Mouse (Mus musculus) erythroblast, adult 5-6 weeks (primary cell): ENCODE results near the gene Caskin1. TPM values are rescaled to one million over a fixed set of nuclear protein-coding genes. Genes with fewer than 3 reads are reported as not detected.
"Not testable (repeated sequence)": the region's sequence is repeated elsewhere in the genome, so short reads cannot be mapped to it uniquely, and the experiment has no call there.

Experiments
- ATAC-seq: replicated peaks from 2 replicates; pipeline ENCODE4 v1.8.0; 2016; ENCODE audit warnings: moderate number of reproducible peaks, mild to moderate bottlenecking, moderate TSS enrichment, inconsistent platforms; ENCODE audit not compliant: poor library complexity, low FRiP score, severe bottlenecking
- total RNA-seq, 2 experiments: library from RNA; stranded (forward) in 1 of 2; stranded (reverse) in 1 of 2; fragments of 150-400 nt in 1 of 2; fragments of 200-764, 138-1000 nt in 1 of 2; gene quantifications; 2 replicates each; pipeline versions ENCODE4 v1.2.3 to v1.2.4; 2015 to 2017; ENCODE audit warnings: low replicate concordance in 2 of 2

Caskin1 gene
- total RNA-seq (2015; ENCODE audit: low replicate concordance): not detected in 2 replicates
- total RNA-seq (2017; ENCODE audit: low replicate concordance): not detected in 2 replicates

DNA sequence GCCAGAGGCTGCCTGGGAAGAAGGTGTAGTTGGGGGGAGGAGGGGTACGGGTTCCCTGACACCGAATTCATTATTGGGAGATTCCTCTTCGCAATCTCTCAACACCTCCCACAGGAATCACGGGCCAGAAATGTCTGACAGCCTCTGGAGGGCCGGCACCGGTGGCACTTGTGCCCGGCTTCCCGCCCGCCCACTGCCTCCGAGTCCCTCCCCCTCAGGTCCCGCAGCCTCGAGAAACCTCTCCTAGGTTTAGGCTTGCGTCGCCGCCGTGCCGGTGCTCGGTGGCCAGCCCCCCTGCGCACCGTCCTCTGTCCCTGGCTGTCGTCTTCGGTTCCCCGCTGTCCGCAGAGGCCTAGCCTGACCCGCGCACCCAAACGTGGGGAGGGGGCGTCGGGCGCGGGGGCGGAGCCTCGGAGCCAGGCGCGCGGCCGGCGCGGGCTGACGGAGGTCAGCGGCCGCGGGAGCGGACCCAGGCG, at the start of gene Caskin1:
Gene Caskin1 (plus strand): TSS at position 416 of the 476 bp plus-strand sequence.
- ATAC-seq: no peak

DNA sequence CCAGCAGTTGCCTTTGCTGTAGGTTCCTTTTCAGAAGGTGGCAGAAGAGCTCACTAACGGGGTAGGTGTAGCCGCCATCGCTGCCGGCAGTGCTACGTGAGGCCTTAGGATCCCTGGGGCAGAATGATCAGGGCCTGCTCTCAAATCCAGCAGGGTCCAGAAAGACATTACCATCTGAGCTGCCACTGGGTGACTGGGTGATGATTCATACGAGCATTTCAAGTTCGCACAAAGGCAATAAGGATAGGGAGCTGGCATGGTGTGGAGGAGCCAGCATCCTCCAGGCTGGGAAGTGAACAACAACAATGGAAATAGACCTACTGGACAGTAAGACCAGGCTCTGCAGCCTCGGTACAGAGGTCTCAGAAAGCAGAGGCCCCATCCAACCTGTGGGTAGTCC, 48.0 kb upstream of the Caskin1 start:
- no peak for ATAC-seq

DNA sequence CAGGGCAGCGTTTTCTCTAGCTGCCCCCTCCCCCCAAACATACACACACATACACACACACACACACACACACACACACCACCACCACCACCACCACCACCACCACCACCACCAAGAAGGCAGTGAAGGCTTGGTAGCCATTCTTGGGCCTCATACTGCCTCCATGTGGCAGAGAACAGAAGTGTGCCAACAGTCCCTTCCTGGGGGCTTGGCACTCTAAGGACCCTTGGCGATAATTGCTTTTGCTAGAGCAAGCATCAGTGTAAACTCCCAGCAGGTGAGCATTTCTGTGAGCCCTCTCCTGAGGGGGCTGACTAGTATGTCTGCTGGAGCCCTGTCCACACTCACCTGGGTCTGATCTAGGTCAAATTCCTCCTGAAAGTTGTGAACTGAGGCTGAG, 47.3 kb upstream of the Caskin1 start:
- ATAC-seq: no peak

DNA sequence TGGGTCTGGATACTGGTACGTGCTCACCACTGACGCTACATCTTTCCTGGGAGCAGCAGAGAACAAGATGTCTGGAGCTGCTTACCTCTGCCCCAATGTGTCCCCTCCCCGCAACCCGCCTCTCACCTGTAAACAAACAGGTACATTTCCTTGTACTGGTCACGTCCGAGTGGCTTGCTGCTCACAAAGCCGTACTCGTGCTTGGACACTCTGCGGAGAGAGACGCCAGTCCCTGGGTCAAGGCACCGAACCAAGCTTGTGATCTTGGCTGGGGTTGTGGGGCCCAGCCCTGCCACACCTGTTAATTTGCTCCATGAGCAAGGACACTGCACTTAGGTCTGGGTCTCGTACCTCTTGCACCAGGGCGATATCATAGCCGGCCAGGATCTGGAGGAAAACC, 46.3 kb upstream of the Caskin1 start:
- no peak for ATAC-seq

DNA sequence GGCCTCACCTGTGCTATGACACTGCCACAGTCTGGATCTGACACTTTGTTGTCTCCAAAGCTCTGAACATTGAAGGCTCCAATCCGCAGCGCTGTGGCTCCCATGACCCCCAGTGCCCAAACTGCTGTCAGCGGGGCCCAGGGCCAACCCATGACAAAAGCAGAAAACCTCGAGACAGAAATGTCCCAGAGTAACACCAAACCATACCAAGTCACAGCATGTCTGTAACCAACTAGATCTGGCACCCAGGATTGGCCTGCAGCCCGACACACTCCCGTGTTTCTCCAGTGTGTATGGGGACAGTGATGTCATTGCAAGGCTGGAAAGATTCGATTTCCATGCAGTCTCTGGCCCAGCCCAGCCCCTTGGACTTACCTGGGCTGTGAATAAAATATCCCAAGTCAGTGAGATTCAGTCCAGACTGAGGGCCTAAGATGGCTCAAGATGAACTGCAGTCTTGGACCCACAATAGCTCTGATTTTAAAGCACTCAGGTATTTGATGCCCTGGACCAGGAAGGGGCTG, 45.7 kb upstream of the Caskin1 start, which contains the start of gene Dnase1l2:
Gene Dnase1l2 (minus strand): TSS at position 474 of the 524 bp plus-strand sequence.
- no peak for ATAC-seq

DNA sequence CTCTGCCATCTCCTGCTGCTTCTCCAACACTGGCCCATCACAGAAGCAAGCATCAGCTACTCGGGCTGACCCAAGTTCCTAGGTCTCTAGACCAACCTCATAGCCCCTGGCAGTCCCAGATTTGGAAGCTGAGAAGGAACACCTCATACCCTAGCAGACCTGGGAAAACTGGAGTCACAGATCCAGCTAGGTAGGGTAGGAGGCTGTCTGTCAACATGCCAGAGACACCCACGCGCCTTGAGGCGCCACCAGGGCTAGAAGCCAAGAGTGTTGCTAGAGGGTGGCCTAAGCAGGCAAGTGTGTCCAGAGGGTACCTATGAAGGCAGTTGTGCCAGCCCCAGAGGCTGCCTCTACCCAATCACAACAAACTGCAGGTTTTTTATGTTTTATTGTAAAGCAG, 45.0 kb upstream of the Caskin1 start:
- no peak for ATAC-seq

DNA sequence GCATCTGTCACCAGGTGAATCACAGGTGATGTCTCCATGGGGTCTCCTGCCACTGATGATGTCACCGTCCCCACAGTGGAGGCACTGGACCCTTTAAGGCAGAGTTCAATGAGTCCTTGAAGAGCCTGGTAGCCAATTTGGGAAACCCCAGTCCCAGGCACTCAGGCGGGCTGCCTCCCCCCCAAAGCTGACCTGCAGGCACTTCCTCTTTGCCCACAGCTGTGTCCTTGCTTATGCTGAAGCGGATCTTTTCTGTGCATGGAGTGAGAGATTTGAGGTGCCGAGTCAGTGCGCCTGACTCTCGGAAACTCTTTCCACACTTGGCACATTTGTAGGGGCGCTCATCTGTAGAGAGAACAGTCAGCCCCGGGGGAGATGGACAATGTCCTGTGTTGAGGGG, 41.8 kb upstream of the Caskin1 start:
- no peak for ATAC-seq

DNA sequence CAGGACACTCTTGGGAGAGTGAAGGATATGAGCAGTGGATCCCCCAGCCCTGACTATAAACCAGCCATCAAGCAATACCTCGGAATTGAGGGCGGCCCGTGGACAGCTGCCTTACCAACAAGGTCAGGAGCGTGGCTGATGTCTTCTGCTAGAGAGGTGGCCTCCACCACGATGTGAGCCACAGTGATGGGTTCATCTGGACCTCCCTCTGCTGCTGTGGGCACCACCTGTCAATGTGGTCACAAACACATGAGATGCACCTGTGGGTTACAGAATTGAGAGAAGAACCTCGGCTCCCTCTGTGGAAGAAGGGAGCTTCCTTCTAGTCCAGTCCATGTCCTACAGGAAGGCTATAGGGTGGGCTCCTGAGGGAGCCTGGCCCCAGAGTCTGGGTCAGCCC, 38.9 kb upstream of the Caskin1 start:
- no peak for ATAC-seq

DNA sequence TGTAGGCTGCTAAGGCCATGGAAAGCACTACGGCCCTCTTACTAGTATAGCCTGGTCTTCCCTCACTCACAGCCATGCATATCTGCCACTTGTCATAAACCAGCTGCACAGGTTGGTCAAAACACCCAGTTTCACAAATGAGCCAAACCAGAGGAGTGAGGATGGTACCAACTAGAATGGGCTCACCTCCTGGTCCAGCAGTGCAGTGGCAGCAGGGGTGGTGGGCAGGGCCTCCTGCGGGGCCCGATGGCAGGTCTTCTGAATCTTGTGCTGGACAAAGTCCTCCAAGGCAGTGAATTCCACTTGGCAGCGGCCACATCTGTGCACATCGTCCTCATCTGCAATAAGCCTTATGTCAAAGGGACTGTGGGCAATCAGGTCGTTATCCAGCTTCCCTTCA, 37.2 kb upstream of the Caskin1 start:
- ATAC-seq: no peak

DNA sequence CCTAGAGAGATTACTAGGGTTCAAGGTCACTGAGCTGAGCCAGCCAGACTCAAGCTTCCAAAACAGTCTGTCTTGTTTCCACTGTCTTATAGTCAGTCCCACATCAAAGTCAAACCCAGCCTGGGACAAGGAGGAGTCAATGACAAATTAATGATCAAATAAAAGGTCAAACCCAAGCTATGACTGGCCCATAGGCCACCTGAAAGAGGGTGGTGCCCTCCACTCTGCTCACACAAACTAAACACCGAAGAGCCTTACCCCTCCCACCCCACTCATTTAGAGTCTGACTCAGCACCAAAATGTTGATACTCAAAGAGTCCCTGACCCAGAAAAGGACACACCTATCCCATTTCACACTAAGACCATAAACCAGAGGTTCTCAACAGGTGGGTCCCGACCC, 35.0 kb upstream of the Caskin1 start:
- 0 out of 2 replicates have a peak, but pooled peaks have one; percentile 12 for ATAC-seq

DNA sequence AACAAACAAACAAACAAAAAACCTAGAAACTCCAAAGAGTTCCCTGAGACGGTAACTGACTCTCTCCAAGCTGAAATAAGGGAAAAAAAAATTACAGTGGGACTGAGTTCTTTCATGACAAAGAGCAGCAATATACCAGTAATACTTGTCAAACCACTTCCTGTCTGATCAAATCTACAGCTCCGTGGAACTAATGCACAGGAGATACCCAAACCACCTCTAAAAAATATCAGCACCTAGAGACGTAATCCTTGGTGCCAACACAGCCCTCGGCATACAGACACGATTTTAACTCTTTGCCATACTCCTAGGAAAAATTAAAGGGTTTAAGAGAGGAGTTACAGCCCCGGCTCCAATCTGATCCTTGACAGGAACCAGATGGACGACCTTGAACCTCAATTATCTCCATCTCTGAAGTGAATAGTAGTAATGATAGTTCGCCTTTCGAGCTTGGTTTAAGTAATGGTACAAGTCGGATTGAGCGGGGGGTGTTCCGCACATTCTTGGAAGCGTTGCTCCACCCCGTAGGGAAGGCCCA, 34.1 kb upstream of the Caskin1 start:
- peak; percentile 9; the same call in 1 of the 2 replicates for ATAC-seq

DNA sequence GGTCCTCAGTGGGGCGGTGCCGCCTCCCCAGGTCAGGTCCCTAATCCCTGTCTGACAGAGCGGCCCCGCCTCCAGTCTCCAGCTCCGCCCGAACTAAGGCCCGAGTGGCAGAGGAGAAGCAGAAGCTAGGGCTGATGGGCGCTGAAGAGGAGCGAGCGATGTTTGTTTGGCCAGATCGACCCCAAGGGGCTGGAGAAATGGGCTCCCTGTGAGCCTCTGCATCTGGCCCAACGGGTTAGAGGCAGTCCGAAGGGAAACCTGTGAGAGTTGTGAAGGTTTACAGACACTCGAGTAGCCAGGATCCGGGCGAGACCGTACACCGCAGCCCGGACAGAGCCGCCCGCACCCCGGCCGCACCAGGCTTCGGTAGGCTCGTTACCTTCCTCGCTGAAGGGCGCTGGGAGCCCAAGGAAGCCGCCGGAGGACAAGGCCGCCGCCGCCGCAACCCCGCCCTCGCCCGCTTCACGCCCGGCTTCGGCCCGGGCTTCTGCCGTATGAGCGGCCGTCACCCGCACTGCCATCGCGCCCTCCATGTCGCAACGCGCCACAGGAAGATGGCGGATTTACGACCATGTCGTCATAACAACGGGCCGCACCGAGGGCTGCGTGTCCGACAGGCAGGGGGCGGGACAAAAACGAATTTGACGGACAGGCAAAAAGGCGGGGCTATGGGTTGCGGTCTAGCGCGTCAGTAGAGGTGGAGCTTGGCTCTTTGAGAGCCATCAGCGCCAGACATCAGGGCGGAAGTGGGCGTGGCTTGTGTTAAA, 33.5 kb upstream of the Caskin1 start:
- ATAC-seq: peak; percentile 93

DNA sequence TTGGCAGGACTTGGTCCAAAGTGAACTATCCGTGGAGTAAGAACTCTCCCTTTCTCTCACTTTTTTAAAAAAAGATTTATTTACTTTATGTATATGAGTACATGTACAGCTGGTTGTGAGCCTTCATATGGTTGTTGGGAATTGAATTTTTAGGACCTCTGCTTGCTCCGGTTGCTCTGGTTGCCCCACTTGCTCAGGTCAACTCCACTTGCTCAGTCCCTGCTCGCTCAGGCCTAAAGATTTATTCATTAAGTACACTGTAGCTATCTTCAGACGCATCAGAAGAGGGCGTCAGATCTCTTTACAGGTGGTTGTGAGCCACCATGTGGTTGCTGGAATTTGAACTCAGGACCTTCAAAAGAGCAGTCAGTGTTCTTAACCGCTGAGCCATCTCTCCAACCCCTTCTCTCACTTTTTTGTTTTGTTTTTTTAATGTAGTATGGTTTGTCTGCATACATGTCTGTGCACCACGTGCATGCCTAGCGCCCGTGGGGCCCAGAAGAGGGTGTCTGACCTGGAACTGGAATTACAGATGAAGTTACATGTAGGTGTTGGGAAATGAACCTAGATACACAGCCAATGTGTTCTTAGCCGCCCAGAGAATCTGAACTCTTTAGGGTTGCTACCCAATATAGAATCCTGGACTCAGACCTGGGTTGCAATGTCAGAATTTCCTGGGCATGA, 32.7 kb upstream of the Caskin1 start:
- ATAC-seq: not testable (repeated sequence)

DNA sequence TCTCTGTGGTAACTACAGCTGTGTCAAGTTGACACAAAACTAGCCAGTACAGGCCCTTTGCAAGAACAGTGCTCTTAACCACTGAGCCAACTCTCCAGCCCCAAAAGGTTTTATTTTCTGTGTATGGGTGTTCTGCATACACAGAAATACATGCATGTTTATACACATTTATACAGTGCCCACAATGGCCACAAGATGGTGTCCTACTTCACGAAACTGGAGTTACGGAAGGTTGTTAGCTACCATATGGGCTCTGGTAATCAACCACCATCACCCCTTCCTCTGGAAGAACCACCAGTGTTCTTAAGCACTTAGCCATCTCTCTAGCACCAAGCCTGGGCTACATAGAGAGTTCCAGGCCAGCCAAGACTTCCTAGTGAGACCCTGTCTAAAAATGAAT, 26.8 kb upstream of the Caskin1 start:
- peak; percentile 76 for ATAC-seq

DNA sequence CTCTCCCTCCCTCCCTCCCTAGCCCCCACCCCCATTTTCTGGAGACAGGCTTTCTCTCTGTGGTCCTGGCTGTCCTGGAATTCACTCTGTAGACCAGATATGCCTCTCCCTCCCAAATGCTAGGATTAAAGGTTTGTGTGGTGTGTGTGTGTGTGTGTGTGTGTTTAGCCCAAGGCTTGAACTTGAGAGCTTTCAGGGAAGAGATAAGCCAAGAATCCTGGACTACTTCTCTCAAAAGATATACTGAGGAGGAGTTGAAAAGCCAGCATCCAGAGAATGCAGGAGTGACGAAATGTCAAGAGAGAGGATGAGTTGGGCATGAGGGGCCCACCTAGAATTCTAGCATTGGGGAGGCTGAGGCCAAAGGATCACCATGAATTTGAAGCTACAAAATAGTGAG, 25.5 kb upstream of the Caskin1 start:
- ATAC-seq: no peak

DNA sequence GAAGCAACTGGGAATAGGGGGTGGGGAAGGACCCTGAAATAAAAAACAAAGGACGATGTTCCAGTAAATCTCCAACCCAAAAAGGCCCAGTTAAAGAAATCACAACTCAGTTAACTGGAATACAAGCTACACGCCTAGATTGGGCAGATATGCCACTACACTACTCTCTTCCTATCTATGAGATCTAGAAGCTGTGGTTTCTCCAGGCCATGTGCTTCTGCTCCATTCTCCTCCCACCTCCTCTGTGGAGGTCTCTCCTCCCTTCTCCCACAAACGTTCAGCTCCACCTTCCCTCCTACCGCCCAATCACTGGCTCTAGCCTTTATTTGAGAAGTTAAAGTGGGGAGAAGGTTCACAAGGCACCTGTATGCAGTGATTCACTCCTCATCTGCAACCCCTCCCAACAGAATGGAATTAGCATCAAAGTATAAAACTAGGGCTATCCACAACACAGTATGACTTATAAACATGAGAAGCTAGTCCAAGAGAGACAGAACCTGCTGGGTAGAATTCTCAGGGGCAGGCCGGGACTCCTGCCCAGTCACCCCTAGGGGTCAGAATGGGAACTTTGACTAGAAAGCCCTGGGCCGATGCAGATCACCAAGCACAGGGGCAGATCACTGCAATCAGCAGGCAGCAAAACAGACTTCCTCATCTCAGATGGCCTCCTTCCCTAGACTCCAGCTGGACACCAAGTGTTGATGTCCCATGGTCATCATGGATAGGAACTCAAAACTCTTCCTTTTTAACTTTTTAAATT, 24.8 kb upstream of the Caskin1 start:
- ATAC-seq: peak; percentile 16; the same call in 1 of the 2 replicates

DNA sequence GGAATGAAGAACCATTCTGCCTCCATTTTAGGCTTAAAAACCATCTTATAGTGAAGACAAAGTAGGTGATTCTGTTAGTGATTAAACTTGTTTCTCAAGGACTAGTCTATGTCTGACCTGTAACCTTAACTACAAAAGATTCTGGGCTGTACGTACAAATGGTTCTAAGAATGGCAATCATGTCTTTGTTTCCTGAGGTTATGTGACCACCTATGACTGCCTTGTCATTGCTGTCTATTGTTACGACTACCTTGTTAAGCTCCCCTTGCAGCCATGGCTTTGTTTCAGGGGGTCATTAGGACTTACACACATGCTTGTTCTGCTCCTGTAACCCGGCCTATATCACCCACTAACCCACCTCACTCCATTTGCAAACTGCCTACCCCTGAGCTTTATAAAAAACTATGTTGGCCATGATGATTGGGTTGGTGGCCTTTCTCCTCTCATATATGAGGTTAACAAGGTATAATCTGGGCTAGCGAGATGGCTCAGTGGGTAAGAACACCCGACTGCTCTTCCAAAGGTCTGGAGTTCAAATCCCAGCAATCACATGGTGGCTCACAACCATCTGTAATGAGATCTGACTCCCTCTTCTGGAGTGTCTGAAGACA, 19.7 kb upstream of the Caskin1 start:
- no peak for ATAC-seq

DNA sequence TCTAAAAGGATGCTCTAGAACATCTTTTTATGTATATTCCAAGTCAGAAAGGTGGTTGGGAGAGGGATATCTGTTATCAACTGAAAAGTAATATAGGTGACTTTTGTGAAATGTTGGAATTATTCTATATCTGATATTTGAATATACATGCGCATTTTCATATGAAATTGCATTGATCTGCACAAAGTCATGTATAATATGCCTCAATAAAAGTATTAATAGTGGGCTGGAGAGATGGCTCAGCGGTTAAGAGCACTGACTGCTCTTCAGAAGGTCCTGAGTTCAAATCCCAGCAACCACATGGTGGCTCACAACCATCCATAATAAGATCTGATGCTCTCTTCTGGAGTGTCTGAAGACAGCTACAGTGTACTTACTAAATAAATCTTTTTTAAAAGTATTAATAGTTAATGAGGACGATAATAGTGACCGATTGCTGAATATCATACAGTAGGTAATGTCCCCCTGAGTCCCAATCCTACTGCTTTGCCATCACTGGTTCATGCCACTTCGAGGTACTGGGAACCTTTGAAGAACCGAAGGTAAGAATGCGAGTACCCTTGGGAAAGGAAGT, 19.0 kb upstream of the Caskin1 start:
- no peak for ATAC-seq
